Mouse (Mus musculus) CH12.LX (cell line): Measurements from ENCODE around the gene Rora. TPM values are rescaled to one million over a fixed set of nuclear protein-coding genes. Genes with fewer than 3 reads are reported as not detected.

Experiments used
- DNase-seq: peaks from one replicate; pipeline ENCODE4 v3.0.0-alpha.2; 2013; ENCODE audit errors: extremely low read depth
- H3K27ac ChIP-seq: 2 replicates; pipeline ENCODE4 v1.5.1; 2012; ENCODE audit warnings: low read depth, mild to moderate bottlenecking, control low read depth, moderate library complexity; ENCODE audit not compliant: insufficient read depth
- H3K27me3 ChIP-seq: replicated peaks from 2 replicates; pipeline ENCODE3; 2012; ENCODE audit warnings: inconsistent platforms
- H3K36me3 ChIP-seq, 2 experiments: replicated peaks in 1 of 2; 2 replicates each; pipeline versions ENCODE3 to v1.6.1; 2012; ENCODE audit warnings: inconsistent platforms in 1 of 2, low read length in 1 of 2, mild to moderate bottlenecking in 1 of 2, mixed read lengths in 1 of 2, moderate library complexity in 1 of 2; ENCODE audit not compliant: control insufficient read depth in 1 of 2, insufficient read depth in 1 of 2
- H3K4me1 ChIP-seq, 2 experiments: 2 replicates each; pipeline ENCODE4 v1.6.1; 2012; ENCODE audit warnings: inconsistent platforms in 1 of 2, moderate library complexity in 1 of 2; ENCODE audit not compliant: insufficient read depth in 2 of 2, control insufficient read depth in 1 of 2
- H3K4me2 ChIP-seq: 2 replicates; pipeline ENCODE4 v1.6.1; 2012; ENCODE audit warnings: low read depth, mild to moderate bottlenecking, control low read depth; ENCODE audit not compliant: poor library complexity, insufficient read depth, severe bottlenecking
- H3K4me3 ChIP-seq, 3 experiments: fragments of 150-350 bp in 1 of 3; sonication (generic) in 1 of 3; replicated peaks in 1 of 3; 2 replicates each; pipeline versions ENCODE3 to v1.5.1; 2011 to 2012; ENCODE audit warnings: low read depth in 2 of 3, low read length in 2 of 3, mild to moderate bottlenecking in 2 of 3, moderate library complexity in 2 of 3, control low read depth in 1 of 3, improper control_type of control experiment in 1 of 3, inconsistent platforms in 1 of 3, mixed read lengths in 1 of 3; ENCODE audit not compliant: poor library complexity in 1 of 3
- H3K79me2 ChIP-seq: replicated peaks from 2 replicates; pipeline ENCODE4 v1.6.1; 2012; ENCODE audit warnings: mild to moderate bottlenecking, moderate library complexity; ENCODE audit not compliant: control insufficient read depth, poor library complexity, insufficient read depth, severe bottlenecking; ENCODE audit errors: extremely low read depth
- H3K9ac ChIP-seq: 2 replicates; pipeline ENCODE4 v1.6.1; 2012; ENCODE audit warnings: low read depth, mild to moderate bottlenecking, control low read depth, moderate library complexity; ENCODE audit not compliant: insufficient read depth
- H3K9me3 ChIP-seq: replicated peaks from 2 replicates; pipeline ENCODE3; 2012; ENCODE audit warnings: low read length, inconsistent platforms, mixed read lengths
- CHD2 ChIP-seq: IDR thresholded peaks from 2 replicates; pipeline ENCODE4 v1.6.1; 2011; ENCODE audit warnings: low read length, improper control_type of control experiment
- CTCF ChIP-seq, 2 experiments: IDR thresholded peaks in 1 of 2; conservative IDR thresholded peaks in 1 of 2; 2 replicates each; pipeline ENCODE4 v1.5.1; 2011 to 2012; ENCODE audit warnings: low read depth in 2 of 2, low read length in 2 of 2, improper control_type of control experiment in 1 of 2, inconsistent platforms in 1 of 2, mild to moderate bottlenecking in 1 of 2, moderate library complexity in 1 of 2
- E2F4 ChIP-seq: IDR thresholded peaks from 2 replicates; pipeline ENCODE4 v1.6.1; 2011; ENCODE audit warnings: low read depth, low read length, improper control_type of control experiment; ENCODE audit not compliant: insufficient replicate concordance
- ELF1 ChIP-seq: IDR thresholded peaks from 2 replicates; pipeline ENCODE4 v1.6.1; 2014; ENCODE audit warnings: low read depth, mild to moderate bottlenecking, inconsistent platforms, low read length, improper control_type of control experiment
- EP300 ChIP-seq: IDR thresholded peaks from 2 replicates; pipeline ENCODE4 v1.6.1; 2011; ENCODE audit warnings: low read length, improper control_type of control experiment
- ETS1 ChIP-seq: conservative IDR thresholded peaks from 2 replicates; pipeline ENCODE4 v1.6.1; 2012; ENCODE audit warnings: low read depth, mild to moderate bottlenecking, inconsistent platforms, low read length, improper control_type of control experiment, moderate library complexity
- GABPA ChIP-seq: IDR thresholded peaks from 2 replicates; pipeline ENCODE4 v1.6.1; 2012; ENCODE audit warnings: low read depth, low read length, improper control_type of control experiment, inconsistent platforms; ENCODE audit not compliant: insufficient replicate concordance
- HCFC1 ChIP-seq: IDR thresholded peaks from 2 replicates; pipeline ENCODE4 v1.6.1; 2012; ENCODE audit warnings: low read depth, mild to moderate bottlenecking, inconsistent platforms, low read length, improper control_type of control experiment
- IRF4 ChIP-seq: IDR thresholded peaks from 2 replicates; pipeline ENCODE4 v1.6.1; 2014; ENCODE audit warnings: low read depth, mild to moderate bottlenecking, inconsistent platforms, low read length, improper control_type of control experiment
- JUN ChIP-seq: IDR thresholded peaks from 2 replicates; pipeline ENCODE4 v1.6.1; 2011; ENCODE audit warnings: low read depth, mild to moderate bottlenecking, low read length, improper control_type of control experiment, moderate library complexity; ENCODE audit not compliant: insufficient read depth
- JUND ChIP-seq: conservative IDR thresholded peaks from 2 replicates; pipeline ENCODE4 v1.6.1; 2011; ENCODE audit warnings: low read depth, low read length, improper control_type of control experiment
- KAT2A ChIP-seq: IDR thresholded peaks from 2 replicates; pipeline ENCODE4 v1.6.1; 2012; ENCODE audit warnings: low read length, improper control_type of control experiment, inconsistent platforms; ENCODE audit not compliant: insufficient replicate concordance
- MAFK ChIP-seq: IDR thresholded peaks from 2 replicates; pipeline ENCODE4 v1.6.1; 2011; ENCODE audit warnings: low read length, improper control_type of control experiment; ENCODE audit not compliant: insufficient replicate concordance
- MEF2A ChIP-seq: IDR thresholded peaks from 2 replicates; pipeline ENCODE4 v1.6.1; 2014; ENCODE audit warnings: low read depth, mild to moderate bottlenecking, inconsistent platforms, low read length, improper control_type of control experiment, borderline replicate concordance
- MXI1 ChIP-seq: IDR thresholded peaks from 2 replicates; pipeline ENCODE4 v1.6.1; 2011; ENCODE audit warnings: mild to moderate bottlenecking, low read depth, low read length, improper control_type of control experiment
- MYC ChIP-seq: IDR thresholded peaks from 2 replicates; pipeline ENCODE4 v1.6.1; 2011; ENCODE audit warnings: low read depth, mild to moderate bottlenecking, improper control_type of control experiment, low read length
- NELFE ChIP-seq: IDR thresholded peaks from 2 replicates; pipeline ENCODE4 v1.6.1; 2011; ENCODE audit warnings: low read depth, low read length, improper control_type of control experiment
- POLR2A ChIP-seq: IDR thresholded peaks from 2 replicates; pipeline ENCODE4 v1.6.1; 2011; ENCODE audit warnings: low read depth, mild to moderate bottlenecking, improper control_type of control experiment, low read length
- RAD21 ChIP-seq: IDR thresholded peaks from 2 replicates; pipeline ENCODE4 v1.6.1; 2011; ENCODE audit warnings: low read depth, mild to moderate bottlenecking, low read length, improper control_type of control experiment, moderate library complexity
- SIN3A ChIP-seq: IDR thresholded peaks from 2 replicates; pipeline ENCODE4 v1.6.1; 2012; ENCODE audit warnings: low read length, improper control_type of control experiment, inconsistent platforms
- SMC3 ChIP-seq: IDR thresholded peaks from 2 replicates; pipeline ENCODE4 v1.6.1; 2011; ENCODE audit warnings: low read depth, low read length, improper control_type of control experiment
- TBP ChIP-seq: conservative IDR thresholded peaks from 2 replicates; pipeline ENCODE4 v1.6.1; 2011; ENCODE audit warnings: low read depth, low read length, improper control_type of control experiment
- USF2 ChIP-seq: conservative IDR thresholded peaks from 2 replicates; pipeline ENCODE4 v1.6.1; 2011; ENCODE audit warnings: low read depth, low read length, improper control_type of control experiment
- ZKSCAN1 ChIP-seq: IDR thresholded peaks from 2 replicates; pipeline ENCODE4 v1.6.1; 2012; ENCODE audit warnings: low read depth, inconsistent platforms, low read length, improper control_type of control experiment, borderline replicate concordance
- ZMIZ1 ChIP-seq: IDR thresholded peaks from 2 replicates; pipeline ENCODE4 v1.6.1; 2012; ENCODE audit warnings: low read depth, mild to moderate bottlenecking, inconsistent platforms, low read length, improper control_type of control experiment
- dilution Hi-C: fragments of 300-500 bp; cut with MboI; formaldehyde crosslinking; loops from 2 replicates; pipeline ENCODE4 v1.14.3; 2020; ENCODE audit warnings: low sequenced_read_pairs; ENCODE audit not compliant: extremely low pct_unique_long_range_greater_than_20kb, extremely low pct_ligation_motif_present
- in situ Hi-C: fragments of 300-500 bp; cut with MboI; formaldehyde crosslinking; loops from 3 replicates; pipeline ENCODE4 v1.14.3; 2019; ENCODE audit warnings: low sequenced_read_pairs, low pct_ligation_motif_present, low pct_unique_long_range_greater_than_20kb, mixed read lengths
- polyA plus RNA-seq: library from polyadenylated mRNA; unstranded; fragments of >175 nt; gene quantifications from 2 replicates; pipeline ENCODE4 v1.2.1, GENCODE M21; 2012; ENCODE audit warnings: low read depth; ENCODE audit not compliant: insufficient read length
- total RNA-seq, 2 experiments: library from RNA; depleted of rRNA; stranded (reverse); fragments of 300-350 nt in 1 of 2; fragments of >200 nt in 1 of 2; gene quantifications; 2 replicates each; pipeline ENCODE4 v1.2.3; 2012 to 2014

The Rora gene
- total and polyA plus RNA-seq, 3 experiments: 0.36 to 0.66 (median 0.64) TPM

- H3K4me3 ChIP-seq: no peak overlapping the region
- no peaks in the 10 kb centered on the region for H3K27me3 ChIP-seq
- H3K27ac ChIP-seq: no peak overlapping the region
- H3K4me2 ChIP-seq: no peak overlapping the region
- peaks cover 2% of the 10 kb centered on the region for H3K9me3 ChIP-seq
- H3K36me3 ChIP-seq: no peaks in the 10 kb centered on the region
- TF ChIP-seq CTCF (conservative IDR thresholded peaks at IDR 0.05 in 1 of 2, IDR thresholded peaks at IDR 0.05 in 1 of 2; ENCODE audit: low read depth in 2 of 2, low read length in 2 of 2) (no peak), POLR2A (no peak), MYC (no peak), USF2 (no peak), JUND (no peak), GABPA (no peak), KAT2A (no peak), MEF2A (no peak), E2F4 (no peak), TBP (no peak), SMC3 (no peak), EP300 (no peak), JUN (no peak), MXI1 (no peak), SIN3A (no peak), RAD21 (no peak), IRF4 (no peak), ZMIZ1 (no peak), MAFK (no peak), ZKSCAN1 (no peak)
- H3K4me1 ChIP-seq: no peaks in the 10 kb centered on the region
- H3K79me2 ChIP-seq: no peaks in the 10 kb centered on the region
- in situ Hi-C loops (no loop called here), dilution Hi-C loops (no loop called here)
- no peak overlapping the region for H3K9ac ChIP-seq
- no peak for DNase-seq
These were observed 450.7 kb downstream of the Rora start for GRCm38 (mm10) chr9:69104321-69104720.

GRCm38 (mm10) chr9:69109618-69110300 lies 456.2 kb downstream of the Rora start:
- no peak for DNase-seq
- in situ Hi-C loops: no loop called here
- TF ChIP-seq IRF4 (no peak), ELF1 (no peak), E2F4 (no peak), SIN3A (no peak), ETS1 (no peak), MXI1 (no peak), MEF2A (no peak), EP300 (no peak), NELFE (no peak), MYC (no peak), ZKSCAN1 (no peak), CTCF (conservative IDR thresholded peaks at IDR 0.05 in 1 of 2, IDR thresholded peaks at IDR 0.05 in 1 of 2; ENCODE audit: low read depth in 2 of 2, low read length in 2 of 2) (no peak), CHD2 (no peak), HCFC1 (no peak)
- Histone ChIP-seq H3K4me3 (no peak overlapping the region), H3K4me1 (0 out of 4 replicates have a peak, but pooled peaks cover 0 to 4% of the 10 kb centered on the region in 2 experiments), H3K79me2 (no peaks in the 10 kb centered on the region), H3K4me2 (no peak overlapping the region), H3K9me3 (no peaks in the 10 kb centered on the region), H3K27me3 (no peaks in the 10 kb centered on the region), H3K27ac (no peak overlapping the region), H3K9ac (no peak overlapping the region), H3K36me3 (no peaks in the 10 kb centered on the region)
- dilution Hi-C loops: no loop called here
